Mouse (Mus musculus) heart, embryonic 14.5 days (tissue): ENCODE results near the gene Cinp. TPM values are rescaled to one million over a fixed set of nuclear protein-coding genes. Genes with fewer than 3 reads are reported as not detected.

Experiments used
- ATAC-seq: fragments of 200-750 bp; cut with Nextera tagmentation; 2 replicates; pipeline ENCODE4 v1.8.0; 2017; ENCODE audit warnings: low read depth, moderate TSS enrichment; ENCODE audit not compliant: insufficient number of reproducible peaks, insufficient read depth, low FRiP score
- H3K27ac ChIP-seq, 2 experiments: fragments of 200-500 bp in 1 of 2; fragments of 300-500 bp in 1 of 2; sonication (generic) in 1 of 2; replicated peaks in 1 of 2; 2 replicates each; pipeline ENCODE4 v1.5.1; 2012 to 2014; ENCODE audit warnings: low read depth in 2 of 2, low read length in 2 of 2, control low read depth in 1 of 2, mild to moderate bottlenecking in 1 of 2, mixed read lengths in 1 of 2; ENCODE audit not compliant: control insufficient read depth in 1 of 2, insufficient read depth in 1 of 2
- H3K27me3 ChIP-seq: fragments of 300-500 bp; sonication (generic); 2 replicates; pipeline ENCODE4 v1.6.1; 2014; ENCODE audit warnings: mild to moderate bottlenecking, low read length, control low read depth; ENCODE audit not compliant: control insufficient read depth, insufficient read depth
- H3K36me3 ChIP-seq: fragments of 300-500 bp; sonication (generic); 2 replicates; pipeline ENCODE4 v1.6.1; 2014; ENCODE audit warnings: mild to moderate bottlenecking, control low read depth, low read length, mixed read lengths; ENCODE audit not compliant: control insufficient read depth, insufficient read depth
- H3K4me1 ChIP-seq, 2 experiments: fragments of 200-500 bp in 1 of 2; fragments of 300-500 bp in 1 of 2; sonication (generic) in 1 of 2; 2 replicates each; pipeline ENCODE4 v1.6.1; 2012 to 2014; ENCODE audit warnings: low read length in 2 of 2, control low read depth in 1 of 2, mixed read lengths in 1 of 2; ENCODE audit not compliant: control insufficient read depth in 2 of 2, insufficient read depth in 2 of 2
- H3K4me2 ChIP-seq: fragments of 300-500 bp; sonication (generic); 2 replicates; pipeline ENCODE4 v1.6.1; 2014; ENCODE audit warnings: mild to moderate bottlenecking, low read length
- H3K4me3 ChIP-seq, 2 experiments: fragments of 200-500 bp in 1 of 2; fragments of 300-500 bp in 1 of 2; sonication (generic) in 1 of 2; 2 replicates each; pipeline ENCODE4 v1.5.1; 2012 to 2014; ENCODE audit warnings: low read length in 2 of 2, mild to moderate bottlenecking in 2 of 2, control low read depth in 1 of 2, low read depth in 1 of 2, moderate library complexity in 1 of 2; ENCODE audit not compliant: control insufficient read depth in 1 of 2, insufficient read depth in 1 of 2
- H3K9ac ChIP-seq: fragments of 300-500 bp; sonication (generic); 2 replicates; pipeline ENCODE4 v1.6.1; 2014; ENCODE audit warnings: mild to moderate bottlenecking, low read length
- H3K9me3 ChIP-seq: fragments of 300-500 bp; sonication (generic); 2 replicates; pipeline ENCODE4 v1.6.1; 2016; ENCODE audit warnings: low read length, control low read depth; ENCODE audit not compliant: control insufficient read depth
- WGBS: fragments of 180-500 bp; shearing (Covaris S2); extraction: QIAGEN DNeasy Blood & Tissue Kit; methylation state at CpG from one replicate; pipeline ENCODE4 v1.1.7; 2014; 5-methylcytosine and 5-hydroxymethylcytosine counted together
- polyA plus RNA-seq: library from polyadenylated mRNA; unstranded; fragments of >200 nt; fragmentation: Nextera tagmentation; extraction: Ambion mirVana; gene quantifications from 2 replicates; pipeline ENCODE4 v1.2.1, GENCODE M21; 2014

The Cinp gene
- polyA plus RNA-seq: 67.0 and 70.3 TPM in 2 replicates

- WGBS: under 1% methylated on average over 74 of the region's 74 CpGs
- peak; percentile 99 for ATAC-seq
Measured at GRCm38 (mm10) chr12:110889036-110890020, at the start of gene Cinp, which contains the start of gene Tecpr2. Cinp (minus strand) TSS chr12:110889145. Tecpr2 (plus strand) TSS chr12:110889264.

GRCm38 (mm10) chr12:110937496-110937895 is 48.6 kb upstream of the Cinp start:
- Histone ChIP-seq H3K9ac (no peak overlapping the region), H3K4me2 (no peak overlapping the region), H3K27ac (no peak overlapping the region), H3K4me3 (no peak overlapping the region), H3K27me3 (no peaks in the 10 kb centered on the region), H3K36me3 (peaks cover 48% of the 10 kb centered on the region), H3K9me3 (no peaks in the 10 kb centered on the region), H3K4me1 (no peaks in the 10 kb centered on the region)
- 88% methylated on average over 5 of the region's 5 CpGs for WGBS
- ATAC-seq: no peak

More at GRCm38 (mm10) chr12:110889036-110890020, at the start of gene Cinp, which contains the start of gene Tecpr2:
- Histone ChIP-seq H3K36me3 (no peaks in the 10 kb centered on the region), H3K4me2 (peak within 1 kb of the TSS; percentile 97), H3K4me3 (peak within 1 kb of the TSS; percentile 72 to 85), H3K4me1 (peaks cover 2 to 13% of the 10 kb centered on the region in 2 experiments), H3K9me3 (no peaks in the 10 kb centered on the region), H3K27me3 (no peaks in the 10 kb centered on the region), H3K27ac (peak within 1 kb of the TSS; percentile 68 to 80), H3K9ac (peak within 1 kb of the TSS; percentile 86)

GRCm38 (mm10) chr12:110935983-110936620 is 47.2 kb upstream of the Cinp start:
- Histone ChIP-seq H3K27me3 (no peaks in the 10 kb centered on the region), H3K9ac (no peak overlapping the region), H3K36me3 (peaks cover 54% of the 10 kb centered on the region), H3K27ac (no peak overlapping the region), H3K4me3 (no peak overlapping the region), H3K4me1 (no peaks in the 10 kb centered on the region), H3K4me2 (no peak overlapping the region), H3K9me3 (no peaks in the 10 kb centered on the region)
- peak; percentile 81 for ATAC-seq
- 58% methylated on average over 9 of the region's 9 CpGs for WGBS

GRCm38 (mm10) chr12:110932820-110933219 is 43.9 kb upstream of the Cinp start:
- Histone ChIP-seq H3K4me1 (peaks cover 0 to 1% of the 10 kb centered on the region in 2 experiments; a peak in 1 of 4 replicates), H3K27me3 (no peaks in the 10 kb centered on the region), H3K9me3 (no peaks in the 10 kb centered on the region), H3K36me3 (peaks cover 38% of the 10 kb centered on the region), H3K4me2 (no peak overlapping the region), H3K27ac (no peak overlapping the region), H3K9ac (no peak overlapping the region), H3K4me3 (no peak overlapping the region)
- no peak for ATAC-seq
- 65% methylated on average over 5 of the region's 5 CpGs for WGBS

GRCm38 (mm10) chr12:110921572-110921971 is 32.6 kb upstream of the Cinp start:
- no peak overlapping the region for H3K27ac ChIP-seq
- no peak overlapping the region for H3K9ac ChIP-seq
- H3K9me3 ChIP-seq: no peaks in the 10 kb centered on the region
- 76% methylated on average over 5 of the region's 5 CpGs for WGBS
- no peak overlapping the region for H3K4me2 ChIP-seq
- ATAC-seq: no peak
- peaks cover 30% of the 10 kb centered on the region for H3K36me3 ChIP-seq
- H3K4me1 ChIP-seq: no peaks in the 10 kb centered on the region
- no peak overlapping the region for H3K4me3 ChIP-seq
- H3K27me3 ChIP-seq: no peaks in the 10 kb centered on the region

- Histone ChIP-seq H3K9ac (no peak overlapping the region), H3K4me2 (no peak overlapping the region), H3K36me3 (peaks cover 33% of the 10 kb centered on the region), H3K9me3 (no peaks in the 10 kb centered on the region), H3K27me3 (no peaks in the 10 kb centered on the region), H3K4me3 (no peak overlapping the region), H3K4me1 (no peaks in the 10 kb centered on the region), H3K27ac (no peak overlapping the region)
- ATAC-seq: no peak
- WGBS: 92% methylated on average over 4 of the region's 4 CpGs
Measured at GRCm38 (mm10) chr12:110920254-110920653, 31.3 kb upstream of the Cinp start.

- WGBS: 79% methylated on average over 9 of the region's 9 CpGs
- Histone ChIP-seq H3K4me2 (no peak overlapping the region), H3K4me3 (no peak overlapping the region), H3K36me3 (peaks cover 36% of the 10 kb centered on the region), H3K27ac (no peak overlapping the region), H3K9me3 (no peaks in the 10 kb centered on the region), H3K27me3 (no peaks in the 10 kb centered on the region), H3K4me1 (no peaks in the 10 kb centered on the region), H3K9ac (no peak overlapping the region)
- ATAC-seq: no peak
Measured at GRCm38 (mm10) chr12:110915761-110916160, 26.8 kb upstream of the Cinp start.
